Mouse (Mus musculus) cerebellum, postnatal 36 days (tissue): ENCODE results near the gene Rbm47.

Source experiments
- DNase-seq, 2 experiments: peaks; one replicate each; pipeline ENCODE4 v3.0.0; 2021 to 2022; ENCODE audit warnings: mixed read lengths in 2 of 2

Gene Rbm47

DNA sequence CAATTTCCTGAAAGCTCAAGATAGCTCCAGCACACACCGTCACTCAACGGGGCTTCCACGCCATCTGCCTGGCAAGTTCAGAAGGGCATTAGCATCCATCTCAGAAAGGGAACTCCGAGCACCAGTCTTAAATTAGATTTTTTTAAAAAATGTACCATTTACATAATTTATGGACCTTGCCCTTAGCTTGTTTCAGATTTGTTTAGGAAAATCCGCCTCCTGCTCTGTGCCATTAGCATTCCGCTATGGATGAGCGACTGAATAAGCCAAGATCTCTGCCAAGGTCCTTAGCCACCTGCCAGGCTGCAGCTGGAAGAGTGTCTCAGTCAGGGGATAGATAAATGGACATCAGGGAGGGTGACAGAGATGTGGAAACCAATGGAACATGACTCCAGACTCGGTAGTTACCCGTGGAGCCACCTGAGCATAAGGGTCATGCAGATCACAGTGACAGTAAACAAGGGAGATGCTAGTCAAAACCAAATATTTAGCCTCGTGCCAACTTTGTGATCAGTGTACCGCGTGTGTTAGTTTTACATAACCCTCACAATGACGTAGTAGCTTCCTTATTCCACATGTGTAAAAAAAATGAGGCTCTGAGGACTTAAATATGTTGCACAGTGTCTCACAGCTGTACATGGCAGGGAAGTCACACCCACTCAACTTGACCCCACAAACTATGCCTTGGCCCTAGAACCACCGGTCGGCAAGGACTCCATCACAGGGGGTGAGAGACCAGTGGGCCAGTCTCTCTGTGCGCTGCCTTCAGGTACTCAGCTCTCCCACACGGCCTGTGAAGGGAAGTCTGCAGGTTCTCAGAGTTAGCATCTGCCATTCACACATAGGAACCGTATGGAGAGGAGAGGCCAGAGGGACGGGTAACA is 110.6 kb downstream of the Rbm47 start:
- DNase-seq: peak in 1 of 2 experiments; percentile 3

DNA sequence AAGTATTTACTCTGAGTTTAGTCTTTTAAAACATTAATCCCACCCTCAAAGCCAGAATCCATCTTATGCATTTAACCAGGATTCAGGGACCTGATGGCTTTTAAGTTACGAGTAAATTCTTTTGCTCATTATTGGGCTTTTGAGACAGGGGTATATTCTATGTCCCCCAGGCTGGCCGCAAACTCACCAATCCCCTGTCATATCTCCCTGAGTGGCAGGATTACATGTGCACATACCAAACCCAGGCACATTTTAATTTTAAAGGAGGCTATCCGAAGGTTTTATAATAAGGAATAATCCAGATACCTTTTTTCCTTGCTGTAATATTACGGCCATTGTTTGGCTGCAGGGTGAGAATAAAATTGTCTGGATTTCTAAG is 111.3 kb downstream of the Rbm47 start:
- no peak for DNase-seq

DNA sequence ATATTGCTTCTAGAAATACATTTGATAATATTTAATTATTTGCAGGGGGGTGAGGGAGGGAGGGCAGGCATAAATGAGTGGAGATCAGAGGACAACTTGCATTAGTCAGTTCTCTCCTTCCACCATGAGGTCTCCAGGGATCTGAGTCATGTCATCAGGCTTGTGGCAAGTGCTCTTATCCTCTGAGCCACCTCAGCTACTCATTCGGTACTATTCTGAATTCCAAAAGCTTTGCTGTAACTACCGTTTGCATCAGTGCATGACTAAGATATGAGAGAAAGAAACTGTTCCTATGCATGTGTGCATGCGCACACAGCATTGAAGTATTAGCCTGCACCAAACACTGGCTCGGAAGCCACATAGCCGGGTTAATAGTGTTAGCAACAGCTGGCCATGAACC is 114.1 kb downstream of the Rbm47 start:
- DNase-seq: no peak

DNA sequence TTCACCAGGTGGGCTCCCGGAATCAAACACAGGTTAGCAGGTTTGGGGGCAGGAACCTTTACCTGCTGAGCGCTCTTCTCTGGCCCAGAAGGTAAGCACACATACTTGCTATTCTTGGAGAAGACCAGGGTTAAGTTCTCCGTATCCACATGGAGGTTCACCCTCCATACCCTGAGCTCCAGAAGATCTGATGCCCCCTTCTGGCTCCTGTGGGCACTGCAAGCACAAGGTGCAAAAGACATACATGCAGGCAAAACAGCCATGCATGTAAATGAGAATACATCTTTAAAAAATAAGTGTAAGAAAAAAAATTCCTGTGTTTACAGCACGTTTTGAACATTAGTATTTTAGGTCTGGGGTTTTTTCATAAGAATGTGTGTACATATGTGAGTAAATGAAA is 116.2 kb downstream of the Rbm47 start:
- DNase-seq: no peak

DNA sequence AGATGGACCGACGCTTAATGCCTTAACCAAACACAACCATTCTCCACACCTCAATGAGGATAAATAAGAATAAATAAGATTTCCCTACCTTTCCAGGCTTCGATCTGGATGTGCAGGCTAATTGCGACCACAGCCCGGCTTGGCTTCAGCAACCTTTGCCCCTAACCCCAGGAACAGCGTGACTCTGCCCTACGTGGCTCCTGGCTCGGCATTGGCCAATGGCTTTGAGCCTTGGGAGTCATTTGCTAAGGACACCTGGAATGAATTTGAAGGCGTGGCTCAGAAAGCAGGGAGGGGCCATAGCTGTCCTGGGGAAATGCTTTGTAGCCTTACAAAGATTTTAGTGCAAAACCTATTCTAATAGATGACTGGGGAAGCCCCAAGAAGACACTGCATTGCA is 118.5 kb downstream of the Rbm47 start:
- no peak for DNase-seq

DNA sequence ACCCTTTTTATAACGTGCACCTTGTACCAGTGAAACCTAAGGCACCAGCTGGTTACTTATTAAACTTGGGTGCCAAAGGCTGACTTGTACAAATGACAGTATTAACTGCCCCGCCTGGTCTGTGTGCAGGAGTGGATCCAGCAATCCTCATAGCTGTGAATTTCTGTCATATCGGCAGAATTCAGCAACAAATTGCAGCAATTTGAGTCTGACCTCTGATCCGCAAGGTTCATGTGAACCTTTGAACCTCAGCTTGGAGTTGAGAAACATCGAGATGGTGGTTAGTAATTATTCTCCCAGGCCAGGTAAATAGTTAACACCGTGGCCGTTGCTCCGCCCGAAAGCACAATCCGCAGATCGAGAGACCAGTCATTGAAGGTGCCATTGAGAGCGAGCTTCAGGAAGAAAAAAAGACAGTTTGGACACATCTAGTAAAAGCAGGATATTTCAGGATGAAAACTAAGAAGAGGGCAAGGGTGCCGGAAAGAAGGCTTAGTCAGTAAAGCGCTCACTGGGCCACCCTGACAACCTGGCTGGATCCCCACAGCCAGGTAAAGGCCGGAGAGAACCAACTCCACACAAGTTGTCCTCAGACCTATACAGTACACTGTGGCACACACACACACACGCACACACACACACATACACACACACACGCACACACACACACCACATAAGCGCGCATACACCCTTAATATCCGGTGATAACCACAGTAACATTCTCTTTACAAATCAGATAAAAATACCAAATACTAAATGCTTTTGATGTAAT is 120.0 kb downstream of the Rbm47 start:
- DNase-seq: no peak

DNA sequence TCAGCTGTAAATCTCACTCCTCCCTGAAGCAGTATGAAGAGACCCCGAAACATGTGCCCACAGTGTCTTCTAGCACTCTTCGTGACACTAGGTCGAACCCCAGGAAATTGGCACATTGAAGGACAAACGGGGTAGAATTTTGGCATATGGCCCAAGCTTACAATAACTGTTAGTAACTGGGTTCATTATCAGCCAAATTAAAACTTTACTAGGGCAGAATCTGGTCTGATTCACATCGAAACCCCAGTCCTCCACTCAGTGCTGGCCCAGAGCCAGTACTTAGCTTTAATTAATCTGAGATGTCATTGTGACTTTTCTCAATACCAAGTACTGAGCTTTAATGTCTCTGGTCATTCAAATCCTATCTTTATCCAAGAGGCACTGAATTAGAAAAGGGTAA is 122.1 kb downstream of the Rbm47 start:
- no peak for DNase-seq

DNA sequence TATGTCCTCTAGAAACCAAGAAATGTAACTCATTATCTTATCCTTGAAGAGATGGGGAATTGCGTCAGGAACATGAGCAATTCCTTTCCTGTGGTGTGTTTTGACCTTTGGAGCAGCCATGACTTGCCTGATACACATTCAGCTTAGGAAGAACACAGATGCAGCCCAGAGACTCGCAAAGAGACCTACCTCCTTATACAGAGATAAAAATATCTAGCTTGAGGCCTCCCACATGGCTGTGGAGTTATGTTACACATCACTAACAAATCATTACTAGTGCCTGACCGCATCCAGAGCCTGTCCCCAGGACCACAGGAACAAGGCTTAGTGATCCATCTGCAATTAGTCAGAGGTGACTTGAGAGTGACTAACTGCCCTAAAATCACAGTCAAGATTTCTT is 126.6 kb downstream of the Rbm47 start:
- no peak for DNase-seq

DNA sequence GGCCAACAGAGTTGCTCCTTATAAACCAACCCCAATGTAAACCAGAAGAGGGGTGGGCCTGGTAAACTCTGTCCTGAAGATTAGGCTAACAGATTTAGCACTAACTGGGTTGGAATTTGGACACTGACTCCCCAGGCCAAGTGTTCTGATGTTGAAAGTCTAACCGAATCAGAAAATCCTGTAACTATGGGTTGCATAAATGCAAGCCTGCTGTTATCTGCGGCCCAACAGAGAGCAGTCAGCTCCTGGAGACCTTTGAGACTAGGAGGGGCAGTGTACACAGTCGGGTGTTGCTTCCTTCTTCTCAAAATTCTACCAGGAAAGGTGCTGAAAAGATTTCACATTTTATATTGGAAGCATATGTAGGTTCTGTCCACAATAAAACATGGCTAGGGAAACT is 129.0 kb downstream of the Rbm47 start:
- DNase-seq: no peak

DNA sequence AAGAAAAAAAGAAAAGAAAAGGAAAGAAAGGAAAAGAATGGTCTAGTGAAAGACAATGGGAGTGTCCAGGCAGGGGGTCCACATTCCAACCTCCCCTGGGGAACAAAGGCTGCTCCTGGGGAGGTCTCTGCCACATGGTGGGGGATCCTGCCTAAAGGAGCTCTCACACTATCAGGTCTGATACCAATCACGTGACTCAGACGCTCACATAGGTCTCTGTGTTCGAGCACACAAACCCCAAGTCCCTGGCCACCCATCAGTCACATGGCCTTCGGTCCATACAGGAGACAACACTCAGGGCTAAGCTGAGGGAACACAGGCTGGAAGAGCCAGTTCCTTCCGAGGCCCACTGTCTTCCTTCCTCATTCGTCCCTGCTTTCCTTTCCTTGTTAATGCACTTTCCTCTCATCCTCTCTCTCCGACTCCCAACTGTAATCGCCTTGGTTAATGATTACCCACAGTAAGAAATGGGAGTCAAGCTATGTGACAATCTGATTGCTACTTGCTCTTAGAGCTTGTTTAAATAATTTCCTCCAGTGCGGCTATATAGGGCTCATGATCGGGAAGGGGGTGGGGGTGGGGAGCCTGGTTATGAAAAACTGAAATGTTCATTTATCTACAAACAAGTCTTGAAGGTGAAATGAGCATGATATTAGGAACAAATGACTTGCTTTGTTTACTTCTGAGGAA is 130.1 kb downstream of the Rbm47 start:
- no peak for DNase-seq

GRCm38 (mm10) chr5:66040744-66041279 is 132.1 kb downstream of the Rbm47 start:
- no peak for DNase-seq

DNA sequence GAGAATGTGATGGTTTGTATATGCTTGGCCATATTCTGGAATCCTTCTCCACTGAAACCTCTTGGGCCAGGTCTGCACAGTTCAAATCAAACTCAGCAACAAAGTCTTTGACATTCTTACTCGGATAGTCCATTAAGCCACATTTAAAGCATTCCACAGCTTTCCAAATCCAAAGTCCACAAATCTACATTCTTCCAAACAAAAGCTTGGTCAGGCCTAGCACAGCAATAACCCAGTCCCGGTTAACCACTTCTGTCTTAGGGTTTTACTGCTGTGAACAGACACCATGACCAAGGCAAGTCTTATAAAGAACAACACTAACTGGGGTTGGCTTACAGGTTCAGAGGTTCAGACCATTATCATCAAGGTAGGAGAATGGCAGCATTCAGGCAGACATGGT is 133.1 kb downstream of the Rbm47 start:
- no peak for DNase-seq

DNA sequence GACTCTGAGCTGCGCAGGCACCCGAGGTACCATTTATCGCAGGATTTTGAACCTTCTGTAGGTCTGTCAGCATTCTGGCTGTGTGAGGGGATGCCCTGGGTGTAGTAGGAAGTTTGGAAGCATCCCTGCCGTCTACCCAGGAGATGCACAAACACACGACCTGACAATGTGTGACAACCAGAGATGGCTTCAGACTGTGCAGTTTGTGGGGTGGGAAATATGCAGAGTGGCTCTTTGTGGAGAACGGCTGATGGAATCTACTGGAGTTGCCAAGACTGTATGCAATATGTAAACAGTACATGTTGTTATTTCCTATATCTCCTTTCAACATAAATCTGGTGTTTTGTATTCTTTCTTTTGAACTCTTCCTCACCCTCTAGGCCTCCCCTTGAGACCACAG is 135.9 kb downstream of the Rbm47 start:
- DNase-seq: no peak

GRCm38 (mm10) chr5:66036440-66037054 is 136.4 kb downstream of the Rbm47 start:
- DNase-seq: no peak

GRCm38 (mm10) chr5:66034375-66035195 is 138.3 kb downstream of the Rbm47 start:
- DNase-seq: no peak

DNA sequence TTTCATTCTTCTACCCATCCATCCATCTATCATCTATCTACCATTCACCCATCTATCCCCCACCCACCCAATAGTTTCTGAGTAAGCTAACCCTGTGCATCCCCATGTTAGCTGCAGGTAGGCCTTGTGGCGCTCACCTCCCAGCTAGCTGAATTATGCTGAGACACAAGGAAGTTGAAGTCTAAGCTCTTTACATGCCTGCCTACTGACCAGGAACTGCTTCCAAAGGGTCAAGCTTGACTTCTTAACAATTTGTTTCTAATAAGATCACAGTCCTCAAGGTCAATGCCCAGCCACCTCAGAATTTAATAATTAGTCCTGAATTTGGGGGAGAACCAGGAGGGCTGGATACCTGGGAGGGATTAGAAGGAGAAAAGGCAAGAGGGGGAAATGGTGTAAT is 140.1 kb downstream of the Rbm47 start:
- DNase-seq: no peak

GRCm38 (mm10) chr5:66031699-66032098 is 141.2 kb downstream of the Rbm47 start:
- DNase-seq: no peak

- no peak for DNase-seq
Measured at GRCm38 (mm10) chr5:66028232-66028631, 144.7 kb downstream of the Rbm47 start.

- DNase-seq: no peak
Measured at GRCm38 (mm10) chr5:66027206-66027605, 145.7 kb downstream of the Rbm47 start.

GRCm38 (mm10) chr5:66026796-66027195 is 146.1 kb downstream of the Rbm47 start:
- DNase-seq: no peak

GRCm38 (mm10) chr5:66015449-66015961 is 157.4 kb downstream of the Rbm47 start:
- DNase-seq: no peak

DNA sequence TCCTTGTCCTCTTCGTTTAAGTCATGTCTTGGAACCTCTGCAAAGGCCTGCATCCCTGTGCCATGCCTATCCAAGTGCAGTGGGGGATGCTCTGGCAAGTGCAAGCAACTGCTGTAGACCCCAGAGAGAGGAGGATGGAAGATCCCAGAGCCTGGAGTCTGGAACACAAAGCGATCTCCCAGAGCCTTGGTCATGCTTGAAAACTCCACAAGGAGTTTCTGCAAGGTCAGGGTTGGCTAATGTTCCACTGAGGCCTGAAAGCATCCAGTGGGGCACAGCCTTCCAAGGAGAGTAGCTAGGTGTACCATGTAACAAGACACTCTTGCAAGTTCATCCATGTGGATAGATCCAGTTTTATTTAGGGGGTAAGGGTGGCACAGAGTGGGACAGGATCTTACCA is 158.5 kb downstream of the Rbm47 start:
- DNase-seq: no peak
